Mouse (Mus musculus) bone marrow, adult 2 months (tissue): ENCODE measurements around the gene Pdx1. TPM values are rescaled to one million over a fixed set of nuclear protein-coding genes. Genes with fewer than 3 reads are reported as not detected.

Experiments
- H3K27ac ChIP-seq: fragments of 200-500 bp; 2 replicates; pipeline ENCODE4 v1.5.1; 2012; ENCODE audit warnings: low read depth, mild to moderate bottlenecking, control low read depth, inconsistent platforms, low read length; ENCODE audit not compliant: control insufficient read depth, poor library complexity, insufficient read depth
- H3K4me1 ChIP-seq: fragments of 200-500 bp; 2 replicates; pipeline ENCODE4 v1.6.1; 2011; ENCODE audit warnings: low read length; ENCODE audit not compliant: control insufficient read depth, insufficient read depth
- H3K4me3 ChIP-seq: fragments of 200-500 bp; replicated peaks from 2 replicates; pipeline ENCODE3; 2011; ENCODE audit warnings: mild to moderate bottlenecking, low read depth, low read length, control low read depth; ENCODE audit not compliant: control insufficient read depth
- CTCF ChIP-seq: fragments of 200-500 bp; IDR thresholded peaks from 2 replicates; pipeline ENCODE4 v1.5.1; 2011; ENCODE audit warnings: low read length, control low read depth; ENCODE audit not compliant: control insufficient read depth, insufficient read depth
- POLR2A ChIP-seq: fragments of 200-500 bp; IDR thresholded peaks from 2 replicates; pipeline ENCODE4 v1.6.1; 2011; ENCODE audit warnings: low read depth, mild to moderate bottlenecking, control low read depth, low read length, borderline replicate concordance; ENCODE audit not compliant: control insufficient read depth
- WGBS: fragments of 180-500 bp; shearing (Covaris S2); methylation state at CpG from one replicate; pipeline ENCODE4 v1.1.7; 2018; 5-methylcytosine and 5-hydroxymethylcytosine counted together
- polyA plus RNA-seq: library from polyadenylated mRNA; stranded (reverse); fragments of >200 nt; gene quantifications from 2 replicates; pipeline ENCODE4 v1.2.4, GENCODE M21; 2011; ENCODE audit warnings: low replicate concordance; ENCODE audit not compliant: missing spikeins, insufficient read depth, insufficient read length

Pdx1 gene
- polyA plus RNA-seq = not detected in 2 replicates

DNA sequence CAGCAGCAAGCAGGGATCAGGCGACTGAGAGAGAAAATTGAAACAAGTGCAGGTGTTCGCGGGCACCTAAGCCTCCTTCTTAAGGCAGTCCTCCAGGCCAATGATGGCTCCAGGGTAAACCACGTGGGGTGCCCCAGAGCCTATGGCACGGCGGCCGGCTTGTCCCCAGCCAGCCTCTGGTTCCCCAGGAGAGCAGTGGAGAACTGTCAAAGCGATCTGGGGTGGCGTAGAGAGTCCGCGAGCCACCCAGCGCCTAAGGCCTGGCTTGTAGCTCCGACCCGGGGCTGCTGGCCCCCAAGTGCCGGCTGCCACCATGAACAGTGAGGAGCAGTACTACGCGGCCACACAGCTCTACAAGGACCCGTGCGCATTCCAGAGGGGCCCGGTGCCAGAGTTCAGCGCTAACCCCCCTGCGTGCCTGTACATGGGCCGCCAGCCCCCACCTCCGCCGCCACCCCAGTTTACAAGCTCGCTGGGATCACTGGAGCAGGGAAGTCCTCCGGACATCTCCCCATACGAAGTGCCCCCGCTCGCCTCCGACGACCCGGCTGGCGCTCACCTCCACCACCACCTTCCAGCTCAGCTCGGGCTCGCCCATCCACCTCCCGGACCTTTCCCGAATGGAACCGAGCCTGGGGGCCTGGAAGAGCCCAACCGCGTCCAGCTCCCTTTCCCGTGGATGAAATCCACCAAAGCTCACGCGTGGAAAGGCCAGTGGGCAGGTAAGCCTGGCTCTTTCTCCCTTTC, at the start of gene Pdx1:
Gene Pdx1, plus strand, starts transcription at position 34 of the 747 bp plus-strand sequence.
- TF ChIP-seq CTCF (no peak), POLR2A (no peak)
- Histone ChIP-seq H3K4me1 (no peaks in the 10 kb centered on the region), H3K4me3 (no peak within 1 kb of the TSS), H3K27ac (no peak within 1 kb of the TSS)
- 4% methylated on average over 44 of the region's 44 CpGs for WGBS

DNA sequence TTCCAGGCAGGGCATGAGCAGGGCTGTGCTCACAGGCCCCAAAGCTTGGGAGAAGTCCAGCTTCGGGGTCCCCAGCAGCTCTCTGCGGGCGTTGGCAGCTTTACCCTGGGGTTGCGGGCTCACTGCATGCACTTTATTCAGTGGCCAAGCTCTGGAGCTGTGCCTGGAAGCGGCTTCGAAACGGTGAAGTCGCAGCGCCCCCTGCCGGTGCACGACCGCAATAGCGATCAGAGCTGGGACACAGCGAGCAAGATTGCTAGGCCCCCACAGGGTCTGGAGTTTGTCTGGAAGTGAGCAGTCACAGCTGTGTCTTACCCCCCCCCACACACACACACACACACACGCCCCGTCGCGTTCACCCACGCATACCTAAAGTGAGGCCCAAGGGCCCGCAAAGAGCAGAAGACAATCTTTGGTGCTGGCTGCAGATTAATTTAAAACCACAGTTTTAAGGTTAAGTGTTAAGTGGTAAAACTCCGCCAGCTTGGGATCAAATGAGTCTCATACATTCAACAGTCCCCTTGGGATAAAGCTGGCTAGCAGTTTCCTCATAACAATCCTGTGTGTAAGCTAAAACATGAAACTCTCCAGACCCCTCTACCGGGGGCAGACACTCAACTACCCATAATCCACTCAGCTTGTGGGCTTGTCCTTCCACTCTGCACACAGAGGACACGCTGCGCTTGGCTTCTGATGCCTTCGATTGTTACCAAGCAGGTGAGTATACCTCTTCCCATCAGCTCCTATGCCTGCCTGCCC, 42.2 kb upstream of the Pdx1 start:
- WGBS = 16% methylated on average over 25 of the region's 25 CpGs
- Histone ChIP-seq H3K4me1 (no peaks in the 10 kb centered on the region), H3K4me3 (no peak overlapping the region), H3K27ac (no peak overlapping the region)
- no peak for TF ChIP-seq POLR2A
- peak; percentile 90 for TF ChIP-seq CTCF

DNA sequence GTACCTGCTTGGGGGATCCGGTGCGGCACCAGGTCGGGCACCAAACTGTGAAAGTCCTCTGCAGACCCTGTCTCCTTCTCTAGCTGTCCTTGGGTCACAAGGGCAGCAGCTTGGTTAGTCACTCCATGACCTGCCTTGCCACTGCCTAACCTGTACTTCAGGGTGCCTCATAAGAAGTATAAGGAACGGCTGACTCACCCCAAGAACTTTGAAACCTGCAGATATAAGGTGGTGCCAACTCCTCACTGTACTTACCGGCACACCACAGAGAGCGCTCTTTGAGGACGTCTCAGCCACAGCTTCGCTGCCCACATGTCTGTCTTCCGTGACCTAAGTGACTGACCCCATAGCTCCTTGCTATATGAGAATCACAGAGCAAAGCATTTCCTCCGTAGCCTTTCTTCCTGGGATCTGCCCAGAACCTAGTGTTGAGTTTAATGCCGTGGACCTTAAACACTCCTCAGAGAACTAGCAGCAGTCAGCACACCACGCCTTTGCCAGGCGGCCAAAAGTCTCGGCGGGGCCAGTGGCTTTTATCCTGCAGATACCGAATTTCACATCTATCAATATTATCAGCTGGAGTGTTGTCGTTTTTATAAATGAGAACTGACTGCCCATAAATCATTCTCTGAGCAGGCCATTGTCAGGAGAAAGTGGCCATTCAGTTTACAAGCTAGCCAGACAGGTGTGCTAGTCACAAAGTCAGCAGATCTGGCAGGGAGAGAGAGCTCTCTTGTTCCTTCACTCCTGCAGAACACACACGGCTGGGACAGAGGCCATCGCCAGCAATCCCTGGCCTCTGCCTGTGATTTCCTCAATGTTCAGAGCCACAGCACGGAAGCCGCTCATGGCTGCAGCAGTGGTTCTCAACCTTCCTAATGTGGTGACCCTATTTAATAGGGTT, 34.1 kb upstream of the Pdx1 start:
- Histone ChIP-seq H3K4me1 (no peaks in the 10 kb centered on the region), H3K27ac (no peak overlapping the region), H3K4me3 (no peak overlapping the region)
- TF ChIP-seq POLR2A = no peak
- no peak for TF ChIP-seq CTCF
- WGBS = 70% methylated on average over 21 of the region's 21 CpGs

DNA sequence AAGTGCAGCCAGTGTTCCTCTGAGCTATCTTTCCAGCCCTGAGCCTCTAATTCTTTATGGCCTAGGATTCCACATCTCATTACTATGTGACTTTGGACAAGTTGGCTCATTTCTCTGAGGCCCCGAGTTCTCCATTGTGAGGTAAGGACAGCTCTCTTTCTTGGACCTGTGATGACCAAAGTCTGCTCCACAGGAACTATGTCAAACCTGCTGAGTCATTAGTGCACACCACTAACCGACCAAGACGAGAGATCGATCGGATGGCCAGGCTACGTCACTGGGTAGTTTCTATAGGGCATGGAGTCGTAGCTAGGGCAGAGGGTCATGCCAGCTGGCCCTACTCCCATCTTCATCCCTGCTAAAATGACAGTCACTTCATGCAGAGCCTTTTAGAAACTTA, 25.9 kb upstream of the Pdx1 start:
- Histone ChIP-seq H3K4me3 (no peak overlapping the region), H3K27ac (no peak overlapping the region), H3K4me1 (no peaks in the 10 kb centered on the region)
- whole genome bisulfite sequencing = 59% methylated on average over 7 of the region's 7 CpGs
- TF ChIP-seq POLR2A (no peak), CTCF (no peak)

DNA sequence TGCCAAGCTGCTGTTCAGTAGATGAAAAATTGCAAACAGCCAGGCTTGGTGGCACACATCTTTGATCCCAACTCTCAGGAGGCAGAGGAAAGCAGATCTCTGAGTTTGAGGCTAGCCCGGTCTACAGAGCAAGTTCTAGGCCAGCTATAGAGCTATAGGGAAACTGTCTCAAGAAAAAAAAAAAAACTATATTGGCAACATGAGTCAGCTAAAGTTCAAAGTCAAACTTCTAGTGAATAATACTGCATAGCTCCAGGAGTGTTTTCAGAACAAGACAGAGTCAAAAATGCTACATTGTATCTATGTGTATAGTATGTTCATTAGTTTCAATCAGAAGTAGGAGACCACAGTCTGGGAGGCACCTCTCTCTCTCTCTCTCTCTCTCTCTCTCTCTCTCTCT, 9.6 kb upstream of the Pdx1 start:
- no peak overlapping the region for H3K4me3 ChIP-seq
- 68% methylated on average over 1 of the region's 1 CpGs for WGBS
- H3K27ac ChIP-seq = no peak overlapping the region
- H3K4me1 ChIP-seq = no peaks in the 10 kb centered on the region
- TF ChIP-seq CTCF (no peak), POLR2A (no peak)

DNA sequence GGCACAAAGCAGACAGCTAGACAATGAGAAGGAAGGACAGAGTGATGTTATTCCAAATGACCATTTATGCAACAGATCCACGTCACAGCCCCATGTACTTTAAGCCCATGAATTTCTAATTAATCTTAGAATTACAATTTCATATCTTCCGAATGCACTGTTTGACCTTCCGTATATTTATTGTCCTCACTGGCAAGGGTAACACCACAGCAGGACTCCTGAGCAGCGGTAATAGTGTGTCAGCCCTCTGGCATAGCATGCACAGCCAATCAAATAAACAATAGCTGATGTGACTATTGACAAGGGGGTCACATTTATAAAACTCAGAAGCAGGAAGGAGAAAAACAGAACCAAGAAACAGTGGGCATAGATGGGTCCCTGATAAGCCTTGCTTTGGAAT, 9.0 kb upstream of the Pdx1 start:
- TF ChIP-seq CTCF (no peak), POLR2A (no peak)
- H3K4me1 ChIP-seq = no peaks in the 10 kb centered on the region
- WGBS = 72% methylated on average over 4 of the region's 4 CpGs
- no peak overlapping the region for H3K27ac ChIP-seq
- H3K4me3 ChIP-seq = no peak overlapping the region

DNA sequence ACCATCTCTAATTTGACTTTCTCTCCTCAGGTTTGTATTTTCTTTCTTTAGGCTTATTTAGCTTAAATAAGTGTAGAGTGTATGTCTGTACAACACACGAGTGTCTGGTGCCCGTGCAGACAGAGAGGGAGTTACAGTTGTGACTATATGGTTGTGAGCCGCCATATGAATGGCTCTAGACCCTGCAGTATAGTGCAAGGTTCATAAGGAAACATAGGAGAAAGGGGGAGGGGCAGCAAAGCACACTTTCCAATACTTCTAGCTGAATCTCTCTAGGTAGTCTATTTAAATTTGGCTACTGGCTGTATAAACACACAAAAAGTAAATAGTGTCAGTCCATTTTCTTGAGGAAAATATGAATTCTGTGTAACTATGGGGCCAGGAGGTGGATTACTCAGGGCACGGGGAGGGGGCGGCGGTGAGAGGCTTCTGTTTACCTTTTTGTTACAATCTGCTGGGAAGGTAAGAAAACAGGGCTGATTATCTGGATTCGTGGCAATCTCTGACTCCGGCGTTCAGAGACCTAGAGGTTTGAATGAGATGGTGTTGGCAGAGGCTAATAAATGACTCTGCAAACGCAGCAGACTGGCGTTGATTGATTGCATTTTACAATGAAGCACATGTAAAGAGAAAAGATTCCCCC, 7.7 kb upstream of the Pdx1 start:
- WGBS = 63% methylated on average over 11 of the region's 11 CpGs
- no peak overlapping the region for H3K4me3 ChIP-seq
- no peaks in the 10 kb centered on the region for H3K4me1 ChIP-seq
- TF ChIP-seq POLR2A = no peak
- TF ChIP-seq CTCF = no peak
- H3K27ac ChIP-seq = no peak overlapping the region
